Mouse (Mus musculus): ENCODE data around the gene Fads6. TPM values are rescaled to one million over a fixed set of nuclear protein-coding genes. Genes with fewer than 3 reads are reported as not detected.
A peak's percentile ranks its signal among the peaks of the same experiment; 100 is the strongest.

Fads6 gene
- 3.2 and 3.4 TPM in 2 replicates for polyA plus RNA-seq (2014; fragmentation: Nextera tagmentation; extraction: Ambion mirVana)

DNA sequence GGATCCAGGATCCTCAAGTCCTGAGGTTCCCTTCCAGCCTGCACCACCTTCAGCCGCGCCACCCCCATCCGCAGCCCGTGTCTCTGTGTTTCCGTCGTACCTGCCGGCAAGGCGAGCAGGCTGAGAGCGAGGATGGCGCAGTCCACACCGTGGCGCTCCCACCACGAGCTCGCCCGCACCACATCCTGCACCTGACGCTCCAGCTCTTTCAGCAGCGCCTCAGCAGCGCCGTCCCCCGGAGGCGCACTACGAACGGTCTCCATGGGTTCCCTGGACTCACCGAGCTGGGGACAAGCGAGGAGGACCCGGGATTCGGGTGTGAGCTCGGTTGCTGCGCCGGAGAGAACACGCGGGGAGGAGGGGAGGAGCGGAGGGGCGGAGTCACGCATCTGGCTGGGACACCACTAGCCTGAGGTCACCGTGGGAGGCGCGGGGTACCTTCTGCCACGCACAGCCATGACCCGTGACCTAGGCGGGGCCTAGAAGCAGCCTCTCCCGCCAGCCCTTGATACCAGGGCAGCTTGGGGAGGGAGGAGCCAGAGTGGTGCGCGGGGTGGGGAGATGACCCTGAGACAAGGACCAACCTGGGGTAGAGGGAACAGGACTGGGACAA, at the start of gene Fads6:
Fads6 (minus strand) TSS at position 450 of the 613 bp plus-strand sequence.
- 1% methylated on average over 44 of the region's 44 CpGs for WGBS
- Histone ChIP-seq H3K4me2 (peak within 1 kb of the TSS; percentile 66), H3K9ac (ENCODE audit: low read depth, low read length) (peak within 1 kb of the TSS; percentile 38; the same call in 1 of the 2 replicates), H3K27me3 (replicated peaks; ENCODE audit: control insufficient read depth, insufficient read depth, low read length) (peaks cover 20% of the 10 kb centered on the region), H3K4me3 (ENCODE audit: low read depth, low read length) (peak within 1 kb of the TSS; percentile 50), H3K36me3 (ENCODE audit: control insufficient read depth, insufficient read depth, low read length) (no peaks in the 10 kb centered on the region), H3K9me3 (ENCODE audit: control insufficient read depth, low read length) (no peaks in the 10 kb centered on the region), H3K4me1 (replicated peaks; ENCODE audit: control insufficient read depth, insufficient read depth, low read length) (peaks cover 3% of the 10 kb centered on the region; the same call in 1 of the 2 replicates), H3K27ac (ENCODE audit: low read depth, low read length) (peak within 1 kb of the TSS; percentile 57)
- DNase-seq (ENCODE audit: low spot score), result peak; percentile 65
- peak; percentile 61 for ATAC-seq (replicated peaks; ENCODE audit: low FRiP score)

DNA sequence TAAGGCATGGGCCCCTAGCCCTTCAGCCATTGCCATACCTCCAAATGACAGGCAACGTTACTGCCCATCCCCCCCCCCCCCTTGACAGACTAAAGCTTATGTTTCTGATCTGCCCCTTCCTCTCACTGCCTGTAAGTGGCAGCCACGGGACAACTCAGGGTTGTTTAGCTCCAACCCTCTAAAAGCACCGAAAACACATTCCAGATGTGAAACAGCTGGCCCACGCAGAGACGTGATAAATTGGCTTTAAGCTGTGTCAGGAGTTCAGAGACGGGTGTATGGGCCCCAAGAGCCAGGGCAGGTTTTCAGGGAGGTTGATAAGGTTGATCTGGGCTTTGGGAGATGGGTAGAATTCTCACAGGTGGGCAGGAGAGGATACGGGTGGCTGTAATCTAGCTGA, 48.1 kb upstream of the Fads6 start:
- H3K27me3 ChIP-seq (replicated peaks; ENCODE audit: control insufficient read depth, insufficient read depth, low read length), result peaks cover 60% of the 10 kb centered on the region
- ATAC-seq (replicated peaks; ENCODE audit: low FRiP score), result no peak
- DNase-seq (ENCODE audit: low spot score), result no peak
- H3K4me2 ChIP-seq, result no peak overlapping the region
- WGBS, result 35% methylated on average over 7 of the region's 7 CpGs
- H3K9ac ChIP-seq (ENCODE audit: low read depth, low read length), result no peak overlapping the region
- H3K9me3 ChIP-seq (ENCODE audit: control insufficient read depth, low read length), result no peaks in the 10 kb centered on the region
- H3K36me3 ChIP-seq (ENCODE audit: control insufficient read depth, insufficient read depth, low read length), result no peaks in the 10 kb centered on the region
- H3K4me1 ChIP-seq (replicated peaks; ENCODE audit: control insufficient read depth, insufficient read depth, low read length), result peaks cover 17% of the 10 kb centered on the region
- no peak overlapping the region for H3K4me3 ChIP-seq (ENCODE audit: low read depth, low read length)
- no peak overlapping the region for H3K27ac ChIP-seq (ENCODE audit: low read depth, low read length)

DNA sequence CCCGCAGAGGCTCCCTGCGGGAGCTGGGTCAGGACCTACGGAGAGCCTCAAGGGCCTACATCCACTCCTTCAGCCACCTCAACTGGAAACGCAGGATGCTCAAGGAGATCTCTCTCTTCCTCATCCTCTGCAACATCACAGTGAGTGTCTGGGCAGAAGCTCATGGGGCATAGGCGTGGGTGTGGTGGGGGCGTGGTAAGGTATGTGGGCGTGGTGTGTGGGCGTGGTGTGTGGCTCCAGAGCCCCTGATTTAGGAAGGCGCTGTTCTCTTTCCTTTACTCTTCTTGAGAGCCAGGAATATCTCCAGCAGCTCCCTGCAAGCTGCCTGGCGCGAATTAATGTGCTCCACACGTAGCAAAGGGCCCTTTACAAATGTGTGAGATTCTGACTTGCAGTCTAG, 47.5 kb upstream of the Fads6 start:
- no peaks in the 10 kb centered on the region for H3K36me3 ChIP-seq (ENCODE audit: control insufficient read depth, insufficient read depth, low read length)
- DNase-seq (ENCODE audit: low spot score), result no peak
- WGBS, result 9% methylated on average over 12 of the region's 12 CpGs
- H3K9me3 ChIP-seq (ENCODE audit: control insufficient read depth, low read length), result no peaks in the 10 kb centered on the region
- no peak overlapping the region for H3K4me3 ChIP-seq (ENCODE audit: low read depth, low read length)
- peaks cover 15% of the 10 kb centered on the region for H3K4me1 ChIP-seq (replicated peaks; ENCODE audit: control insufficient read depth, insufficient read depth, low read length)
- H3K9ac ChIP-seq (ENCODE audit: low read depth, low read length), result no peak overlapping the region
- no peak overlapping the region for H3K27ac ChIP-seq (ENCODE audit: low read depth, low read length)
- no peak overlapping the region for H3K4me2 ChIP-seq
- H3K27me3 ChIP-seq (replicated peaks; ENCODE audit: control insufficient read depth, insufficient read depth, low read length), result peaks cover 60% of the 10 kb centered on the region
- ATAC-seq (replicated peaks; ENCODE audit: low FRiP score), result no peak

DNA sequence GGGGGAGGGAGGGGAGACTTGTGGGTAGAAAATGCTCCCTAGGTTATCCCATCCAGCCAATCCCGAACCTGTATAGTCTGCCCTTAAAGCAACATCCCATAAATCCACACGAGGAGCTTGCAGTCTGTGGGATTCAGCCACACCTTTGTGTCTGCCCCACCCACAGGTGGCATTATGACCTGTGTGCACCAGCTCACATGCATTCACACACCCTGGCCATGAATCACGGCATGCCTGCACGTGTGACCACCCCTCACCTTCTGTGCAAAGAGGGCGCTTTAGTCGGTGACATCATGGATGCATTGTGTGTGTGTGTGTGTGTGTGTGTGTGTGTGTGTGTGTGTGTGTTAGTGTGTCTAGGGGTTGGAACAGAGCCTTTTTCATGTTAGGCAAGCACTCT, 44.4 kb upstream of the Fads6 start:
- Histone ChIP-seq H3K4me2 (no peak overlapping the region), H3K4me1 (replicated peaks; ENCODE audit: control insufficient read depth, insufficient read depth, low read length) (peaks cover 6% of the 10 kb centered on the region; the same call in 1 of the 2 replicates), H3K27ac (ENCODE audit: low read depth, low read length) (no peak overlapping the region), H3K36me3 (ENCODE audit: control insufficient read depth, insufficient read depth, low read length) (no peaks in the 10 kb centered on the region), H3K27me3 (replicated peaks; ENCODE audit: control insufficient read depth, insufficient read depth, low read length) (peaks cover 55% of the 10 kb centered on the region), H3K4me3 (ENCODE audit: low read depth, low read length) (no peak overlapping the region), H3K9ac (ENCODE audit: low read depth, low read length) (no peak overlapping the region), H3K9me3 (ENCODE audit: control insufficient read depth, low read length) (no peaks in the 10 kb centered on the region)
- DNase-seq (ENCODE audit: low spot score) (no peak), ATAC-seq (replicated peaks; ENCODE audit: low FRiP score) (no peak)
- 67% methylated on average over 6 of the region's 6 CpGs for WGBS

DNA sequence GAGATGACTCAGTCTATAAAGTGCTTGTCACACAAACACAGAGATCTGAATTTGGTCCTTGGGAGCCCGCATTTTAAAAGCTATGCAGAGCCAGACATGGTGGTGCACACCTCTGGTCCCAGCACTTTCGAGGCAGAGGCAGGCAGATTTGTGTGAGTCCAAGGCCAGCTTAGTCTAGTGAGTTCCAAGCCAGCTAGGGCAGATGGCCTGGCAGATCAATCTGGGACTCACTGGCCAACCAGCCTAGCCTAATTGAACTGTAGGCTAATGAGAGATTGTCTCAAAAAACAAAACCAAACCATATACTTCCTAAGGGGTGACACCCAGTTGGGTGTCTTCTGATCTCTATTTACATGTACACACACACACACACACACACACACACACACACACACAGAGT, 43.8 kb upstream of the Fads6 start:
- Histone ChIP-seq H3K36me3 (ENCODE audit: control insufficient read depth, insufficient read depth, low read length) (no peaks in the 10 kb centered on the region), H3K4me1 (replicated peaks; ENCODE audit: control insufficient read depth, insufficient read depth, low read length) (peaks cover 6% of the 10 kb centered on the region; the same call in 1 of the 2 replicates), H3K4me3 (ENCODE audit: low read depth, low read length) (no peak overlapping the region), H3K27ac (ENCODE audit: low read depth, low read length) (no peak overlapping the region), H3K27me3 (replicated peaks; ENCODE audit: control insufficient read depth, insufficient read depth, low read length) (peaks cover 54% of the 10 kb centered on the region), H3K9ac (ENCODE audit: low read depth, low read length) (no peak overlapping the region), H3K9me3 (ENCODE audit: control insufficient read depth, low read length) (no peaks in the 10 kb centered on the region), H3K4me2 (no peak overlapping the region)
- DNase-seq (ENCODE audit: low spot score) (no peak), ATAC-seq (replicated peaks; ENCODE audit: low FRiP score) (no peak)
- 61% methylated on average over 2 of the region's 2 CpGs for WGBS

DNA sequence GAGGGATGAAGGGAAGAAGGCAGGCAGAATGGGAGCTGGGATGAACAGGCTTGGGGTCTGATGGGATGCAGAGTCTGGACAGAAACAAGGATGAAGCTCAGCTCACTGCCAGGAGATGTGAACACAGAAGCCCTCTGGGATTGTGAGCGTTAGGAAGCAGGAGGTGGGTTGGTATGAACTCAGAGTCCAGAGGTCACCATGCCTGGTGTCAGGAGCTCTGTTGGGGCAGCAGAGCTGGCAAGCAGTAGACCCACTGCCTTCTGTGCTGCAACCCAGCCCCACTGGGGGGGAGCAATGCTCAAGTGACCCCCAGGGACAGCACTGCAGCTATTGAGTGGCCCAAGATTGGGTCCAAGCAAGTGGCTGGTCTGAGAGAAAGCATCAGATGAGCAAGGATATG, 40.4 kb upstream of the Fads6 start:
- 70% methylated on average over 1 of the region's 1 CpGs for WGBS
- no peak overlapping the region for H3K9ac ChIP-seq (ENCODE audit: low read depth, low read length)
- no peak for DNase-seq (ENCODE audit: low spot score)
- H3K4me1 ChIP-seq (replicated peaks; ENCODE audit: control insufficient read depth, insufficient read depth, low read length), result no peaks in the 10 kb centered on the region
- no peak for ATAC-seq (replicated peaks; ENCODE audit: low FRiP score)
- no peaks in the 10 kb centered on the region for H3K9me3 ChIP-seq (ENCODE audit: control insufficient read depth, low read length)
- peaks cover 58% of the 10 kb centered on the region for H3K27me3 ChIP-seq (replicated peaks; ENCODE audit: control insufficient read depth, insufficient read depth, low read length)
- no peak overlapping the region for H3K4me3 ChIP-seq (ENCODE audit: low read depth, low read length)
- no peak overlapping the region for H3K4me2 ChIP-seq
- H3K27ac ChIP-seq (ENCODE audit: low read depth, low read length), result no peak overlapping the region
- H3K36me3 ChIP-seq (ENCODE audit: control insufficient read depth, insufficient read depth, low read length), result no peaks in the 10 kb centered on the region

DNA sequence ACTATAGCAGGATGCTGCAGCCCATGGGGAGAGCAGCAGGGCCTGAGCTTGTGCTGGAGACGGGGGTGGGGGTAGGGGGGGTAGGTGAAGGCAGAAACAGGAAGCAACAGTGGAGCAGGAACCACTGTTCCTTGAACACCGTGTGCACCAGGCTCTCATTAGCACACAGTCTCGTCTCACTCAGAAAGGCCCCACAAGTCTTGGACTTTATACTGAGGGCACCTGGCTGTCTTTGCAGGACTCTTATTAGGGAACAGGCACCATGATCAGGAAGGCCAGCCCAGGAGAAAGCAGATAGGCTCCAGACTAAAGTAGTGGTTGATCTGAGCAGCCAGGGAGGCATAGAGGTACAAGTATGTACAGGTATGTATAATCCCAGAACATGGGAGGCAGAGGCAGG, 39.9 kb upstream of the Fads6 start:
- H3K4me2 ChIP-seq, result no peak overlapping the region
- no peaks in the 10 kb centered on the region for H3K4me1 ChIP-seq (replicated peaks; ENCODE audit: control insufficient read depth, insufficient read depth, low read length)
- no peak overlapping the region for H3K4me3 ChIP-seq (ENCODE audit: low read depth, low read length)
- 40% methylated on average over 3 of the region's 3 CpGs for WGBS
- H3K9me3 ChIP-seq (ENCODE audit: control insufficient read depth, low read length), result no peaks in the 10 kb centered on the region
- DNase-seq (ENCODE audit: low spot score), result no peak
- no peak overlapping the region for H3K9ac ChIP-seq (ENCODE audit: low read depth, low read length)
- no peak overlapping the region for H3K27ac ChIP-seq (ENCODE audit: low read depth, low read length)
- H3K36me3 ChIP-seq (ENCODE audit: control insufficient read depth, insufficient read depth, low read length), result no peaks in the 10 kb centered on the region
- peaks cover 63% of the 10 kb centered on the region for H3K27me3 ChIP-seq (replicated peaks; ENCODE audit: control insufficient read depth, insufficient read depth, low read length)
- no peak for ATAC-seq (replicated peaks; ENCODE audit: low FRiP score)

DNA sequence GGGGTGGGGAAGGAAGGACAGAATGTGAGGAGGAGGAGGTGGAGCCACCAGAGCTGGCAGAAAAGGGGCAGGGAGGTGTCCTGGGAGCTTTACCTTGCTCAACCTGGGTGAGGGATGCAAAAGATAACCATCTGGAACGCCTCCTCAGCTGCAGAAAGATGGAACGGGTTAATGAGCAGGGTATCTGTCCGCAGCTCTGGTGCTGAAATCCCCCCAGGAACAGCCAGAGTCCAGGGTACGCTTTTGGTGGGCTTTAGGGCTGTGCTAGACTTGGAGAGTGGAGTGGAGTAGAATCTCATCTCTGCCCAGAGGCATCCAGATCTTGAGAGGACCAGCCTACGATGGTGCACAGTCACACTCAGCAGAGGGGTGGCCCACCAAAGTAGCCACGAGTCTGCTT, 38.7 kb upstream of the Fads6 start:
- Histone ChIP-seq H3K4me2 (no peak overlapping the region), H3K36me3 (ENCODE audit: control insufficient read depth, insufficient read depth, low read length) (no peaks in the 10 kb centered on the region), H3K4me3 (ENCODE audit: low read depth, low read length) (no peak overlapping the region), H3K9me3 (ENCODE audit: control insufficient read depth, low read length) (no peaks in the 10 kb centered on the region), H3K27ac (ENCODE audit: low read depth, low read length) (no peak overlapping the region), H3K9ac (ENCODE audit: low read depth, low read length) (no peak overlapping the region), H3K4me1 (replicated peaks; ENCODE audit: control insufficient read depth, insufficient read depth, low read length) (no peaks in the 10 kb centered on the region), H3K27me3 (replicated peaks; ENCODE audit: control insufficient read depth, insufficient read depth, low read length) (peaks cover 70% of the 10 kb centered on the region)
- ATAC-seq (replicated peaks; ENCODE audit: low FRiP score), result no peak
- 16% methylated on average over 6 of the region's 6 CpGs for WGBS
- no peak for DNase-seq (ENCODE audit: low spot score)

DNA sequence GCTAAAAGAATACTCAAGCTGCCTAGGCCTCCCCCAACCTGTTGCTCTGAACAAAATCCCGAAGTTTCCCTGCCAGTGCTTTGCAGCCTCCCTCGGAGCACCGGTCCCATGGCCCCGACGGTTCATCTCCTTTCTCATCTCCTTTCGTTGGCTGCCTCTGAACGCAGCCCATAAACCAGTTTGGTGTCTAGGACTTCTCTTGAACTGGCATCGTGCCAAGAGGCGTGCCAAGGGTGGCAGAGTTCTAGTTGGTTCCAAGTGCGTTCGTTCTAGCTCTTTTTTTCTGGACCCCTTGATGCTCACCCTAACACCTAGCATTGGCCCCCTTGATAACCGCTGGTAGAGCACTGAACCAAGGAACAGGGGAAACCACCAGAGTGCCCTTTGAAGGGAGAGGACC, 37.8 kb upstream of the Fads6 start:
- Histone ChIP-seq H3K4me1 (replicated peaks; ENCODE audit: control insufficient read depth, insufficient read depth, low read length) (no peaks in the 10 kb centered on the region), H3K9me3 (ENCODE audit: control insufficient read depth, low read length) (no peaks in the 10 kb centered on the region), H3K36me3 (ENCODE audit: control insufficient read depth, insufficient read depth, low read length) (no peaks in the 10 kb centered on the region), H3K27ac (ENCODE audit: low read depth, low read length) (no peak overlapping the region), H3K9ac (ENCODE audit: low read depth, low read length) (no peak overlapping the region), H3K27me3 (replicated peaks; ENCODE audit: control insufficient read depth, insufficient read depth, low read length) (peaks cover 70% of the 10 kb centered on the region), H3K4me3 (ENCODE audit: low read depth, low read length) (no peak overlapping the region), H3K4me2 (no peak overlapping the region)
- ATAC-seq (replicated peaks; ENCODE audit: low FRiP score) (no peak), DNase-seq (ENCODE audit: low spot score) (no peak)
- WGBS, result 58% methylated on average over 12 of the region's 12 CpGs
